Mouse (Mus musculus) heart, embryonic 13.5 days (tissue): Measurements from ENCODE around the gene Ubl5. TPM values are rescaled to one million over a fixed set of nuclear protein-coding genes. Genes with fewer than 3 reads are reported as not detected.
"Not testable (repeated sequence)": the region's sequence is repeated elsewhere in the genome, so short reads cannot be mapped to it uniquely, and the experiment has no call there.

ENCODE experiments used
- ATAC-seq: fragments of 200-750 bp; cut with Nextera tagmentation; 2 replicates; pipeline ENCODE4 v1.8.0; 2017; ENCODE audit warnings: moderate TSS enrichment; ENCODE audit not compliant: insufficient number of reproducible peaks, low FRiP score, low TSS enrichment; ENCODE audit errors: extremely low read depth
- H3K27ac ChIP-seq: fragments of 300-500 bp; sonication (generic); replicated peaks from 2 replicates; pipeline ENCODE4 v1.5.1; 2015; ENCODE audit warnings: moderate library complexity, mild to moderate bottlenecking, inconsistent platforms
- H3K27me3 ChIP-seq: fragments of 300-500 bp; sonication (generic); replicated peaks from 2 replicates; pipeline ENCODE4 v1.6.1; 2015; ENCODE audit warnings: mild to moderate bottlenecking, inconsistent platforms
- H3K36me3 ChIP-seq: fragments of 300-500 bp; sonication (generic); 2 replicates; pipeline ENCODE4 v1.6.1; 2015; ENCODE audit warnings: mild to moderate bottlenecking, inconsistent platforms
- H3K4me1 ChIP-seq: fragments of 300-500 bp; sonication (generic); 2 replicates; pipeline ENCODE4 v1.6.1; 2015; ENCODE audit warnings: inconsistent platforms
- H3K4me2 ChIP-seq: fragments of 300-500 bp; sonication (generic); 2 replicates; pipeline ENCODE4 v1.6.1; 2015; ENCODE audit warnings: inconsistent platforms, mild to moderate bottlenecking, moderate library complexity
- H3K4me3 ChIP-seq: fragments of 300-500 bp; sonication (generic); 2 replicates; pipeline ENCODE4 v1.5.1; 2015; ENCODE audit warnings: moderate library complexity, mild to moderate bottlenecking, inconsistent platforms
- H3K9ac ChIP-seq: fragments of 300-500 bp; sonication (generic); 2 replicates; pipeline ENCODE4 v1.6.1; 2015; ENCODE audit warnings: inconsistent platforms, mild to moderate bottlenecking, moderate library complexity
- H3K9me3 ChIP-seq: fragments of 300-500 bp; sonication (generic); 2 replicates; pipeline ENCODE4 v1.6.1; 2016; ENCODE audit warnings: inconsistent platforms
- WGBS: fragments of 180-500 bp; shearing (Covaris S2); methylation state at CpG from one replicate; pipeline ENCODE4 v1.1.7; 2015; ENCODE audit warnings: mixed read lengths; 5-methylcytosine and 5-hydroxymethylcytosine counted together
- polyA plus RNA-seq: library from polyadenylated mRNA; unstranded; fragments of >200 nt; fragmentation: Nextera tagmentation; extraction: Ambion mirVana; gene quantifications from 2 replicates; pipeline ENCODE4 v1.2.1, GENCODE M21; 2015

Ubl5 gene
- 327 and 367 TPM in 2 replicates for polyA plus RNA-seq

GRCm38 (mm10) chr9:20642101-20642895 is at the start of gene Ubl5:
Ubl5 (plus strand) TSS chr9:20642878.
- Histone ChIP-seq H3K27ac (peak within 1 kb of the TSS; percentile 97), H3K9me3 (no peaks in the 10 kb centered on the region), H3K4me2 (peak within 1 kb of the TSS; percentile 100), H3K4me3 (peak within 1 kb of the TSS; percentile 95), H3K4me1 (peaks cover 41% of the 10 kb centered on the region), H3K36me3 (peaks cover 39% of the 10 kb centered on the region), H3K9ac (peak within 1 kb of the TSS; percentile 98), H3K27me3 (no peaks in the 10 kb centered on the region)
- under 1% methylated on average over 51 of the region's 51 CpGs for WGBS
- ATAC-seq = peak; percentile 79

- H3K4me1 ChIP-seq = no peaks in the 10 kb centered on the region
- no peak overlapping the region for H3K4me3 ChIP-seq
- no peak overlapping the region for H3K9ac ChIP-seq
- no peak overlapping the region for H3K4me2 ChIP-seq
- ATAC-seq = no peak
- no peaks in the 10 kb centered on the region for H3K9me3 ChIP-seq
- H3K27ac ChIP-seq = no peak overlapping the region
- H3K36me3 ChIP-seq = peaks cover 18% of the 10 kb centered on the region
- 68% methylated on average over 6 of the region's 6 CpGs for WGBS
- no peaks in the 10 kb centered on the region for H3K27me3 ChIP-seq
Measured at GRCm38 (mm10) chr9:20601270-20601669, 41.4 kb upstream of the Ubl5 start.

- H3K27me3 ChIP-seq = no peaks in the 10 kb centered on the region
- no peak overlapping the region for H3K4me3 ChIP-seq
- ATAC-seq = no peak
- H3K9ac ChIP-seq = peak overlapping the region; percentile 92
- peak overlapping the region; percentile 90 for H3K4me2 ChIP-seq
- H3K9me3 ChIP-seq = 0 out of 2 replicates have a peak, but pooled peaks cover 4% of the 10 kb centered on the region
- H3K27ac ChIP-seq = no peak overlapping the region
- peaks cover 6% of the 10 kb centered on the region for H3K4me1 ChIP-seq
- peaks cover 15% of the 10 kb centered on the region for H3K36me3 ChIP-seq
- WGBS = 79% methylated on average over 1 of the region's 1 CpGs
Measured at GRCm38 (mm10) chr9:20606269-20606668, 36.4 kb upstream of the Ubl5 start.

GRCm38 (mm10) chr9:20607100-20607974 is 35.3 kb upstream of the Ubl5 start:
- H3K27ac ChIP-seq = peak overlapping the region; percentile 97
- peak overlapping the region; percentile 83 for H3K4me3 ChIP-seq
- H3K27me3 ChIP-seq = no peaks in the 10 kb centered on the region
- peak overlapping the region; percentile 92 for H3K9ac ChIP-seq
- peaks cover 6% of the 10 kb centered on the region for H3K4me1 ChIP-seq
- H3K36me3 ChIP-seq = peaks cover 12% of the 10 kb centered on the region
- WGBS = 1% methylated on average over 57 of the region's 57 CpGs
- H3K9me3 ChIP-seq = 0 out of 2 replicates have a peak, but pooled peaks cover 4% of the 10 kb centered on the region
- peak; percentile 67 for ATAC-seq
- peak overlapping the region; percentile 90 for H3K4me2 ChIP-seq

- no peak overlapping the region for H3K4me3 ChIP-seq
- no peak for ATAC-seq
- H3K9me3 ChIP-seq = 0 out of 2 replicates have a peak, but pooled peaks cover 4% of the 10 kb centered on the region
- H3K4me1 ChIP-seq = peaks cover 6% of the 10 kb centered on the region
- H3K4me2 ChIP-seq = no peak overlapping the region
- H3K27ac ChIP-seq = no peak overlapping the region
- H3K36me3 ChIP-seq = peaks cover 12% of the 10 kb centered on the region
- H3K27me3 ChIP-seq = no peaks in the 10 kb centered on the region
- 84% methylated on average over 5 of the region's 5 CpGs for WGBS
- H3K9ac ChIP-seq = no peak overlapping the region
Measured at GRCm38 (mm10) chr9:20609831-20610464, 32.7 kb upstream of the Ubl5 start.

- Histone ChIP-seq H3K4me1 (peaks cover 2% of the 10 kb centered on the region; the same call in 1 of the 2 replicates), H3K36me3 (peaks cover 18% of the 10 kb centered on the region), H3K27me3 (no peaks in the 10 kb centered on the region), H3K27ac (no peak overlapping the region), H3K9ac (no peak overlapping the region), H3K9me3 (0 out of 2 replicates have a peak, but pooled peaks cover 4% of the 10 kb centered on the region), H3K4me3 (no peak overlapping the region), H3K4me2 (no peak overlapping the region)
- WGBS = 73% methylated on average over 5 of the region's 5 CpGs
- ATAC-seq = no peak
Measured at GRCm38 (mm10) chr9:20611976-20612375, 30.7 kb upstream of the Ubl5 start.

GRCm38 (mm10) chr9:20616685-20617084 is 26.0 kb upstream of the Ubl5 start:
- ATAC-seq = no peak
- no peaks in the 10 kb centered on the region for H3K27me3 ChIP-seq
- H3K4me3 ChIP-seq = no peak overlapping the region
- H3K27ac ChIP-seq = no peak overlapping the region
- WGBS = 82% methylated on average over 2 of the region's 2 CpGs
- H3K36me3 ChIP-seq = peaks cover 19% of the 10 kb centered on the region
- no peaks in the 10 kb centered on the region for H3K4me1 ChIP-seq
- H3K4me2 ChIP-seq = no peak overlapping the region
- no peaks in the 10 kb centered on the region for H3K9me3 ChIP-seq
- no peak overlapping the region for H3K9ac ChIP-seq

- WGBS = 89% methylated on average over 2 of the region's 2 CpGs
- Histone ChIP-seq H3K4me3 (no peak overlapping the region), H3K36me3 (peaks cover 17% of the 10 kb centered on the region), H3K9ac (no peak overlapping the region), H3K4me1 (no peaks in the 10 kb centered on the region), H3K9me3 (no peaks in the 10 kb centered on the region), H3K27ac (no peak overlapping the region), H3K27me3 (no peaks in the 10 kb centered on the region), H3K4me2 (no peak overlapping the region)
- ATAC-seq = no peak
Measured at GRCm38 (mm10) chr9:20631332-20631731, 11.3 kb upstream of the Ubl5 start.

GRCm38 (mm10) chr9:20635676-20636075 is 7.0 kb upstream of the Ubl5 start:
- 89% methylated on average over 8 of the region's 8 CpGs for WGBS
- peaks cover 12% of the 10 kb centered on the region for H3K4me1 ChIP-seq

GRCm38 (mm10) chr9:20636256-20636655 is 6.4 kb upstream of the Ubl5 start:
- peaks cover 18% of the 10 kb centered on the region for H3K4me1 ChIP-seq
- no peak overlapping the region for H3K9ac ChIP-seq
- 76% methylated on average over 3 of the region's 3 CpGs for WGBS
- peaks cover 41% of the 10 kb centered on the region for H3K36me3 ChIP-seq
- no peak overlapping the region for H3K4me3 ChIP-seq
- H3K4me2 ChIP-seq = no peak overlapping the region
- H3K9me3 ChIP-seq = no peaks in the 10 kb centered on the region
- ATAC-seq = no peak
- no peaks in the 10 kb centered on the region for H3K27me3 ChIP-seq
- H3K27ac ChIP-seq = no peak overlapping the region

More at GRCm38 (mm10) chr9:20635676-20636075, 7.0 kb upstream of the Ubl5 start:
- not testable (repeated sequence) for H3K9ac ChIP-seq, H3K9me3 ChIP-seq, ATAC-seq, H3K4me2 ChIP-seq, H3K27me3 ChIP-seq, H3K27ac ChIP-seq, H3K4me3 ChIP-seq
- H3K36me3 ChIP-seq = peaks cover 38% of the 10 kb centered on the region

GRCm38 (mm10) chr9:20636790-20637189 is 5.9 kb upstream of the Ubl5 start:
- ATAC-seq = no peak
- H3K27ac ChIP-seq = no peak overlapping the region
- 75% methylated on average over 2 of the region's 2 CpGs for WGBS

More at GRCm38 (mm10) chr9:20636790-20637189, 5.9 kb upstream of the Ubl5 start:
- Histone ChIP-seq H3K4me3 (no peak overlapping the region), H3K27me3 (no peaks in the 10 kb centered on the region), H3K9ac (no peak overlapping the region), H3K36me3 (peaks cover 40% of the 10 kb centered on the region), H3K9me3 (no peaks in the 10 kb centered on the region), H3K4me1 (peaks cover 22% of the 10 kb centered on the region), H3K4me2 (no peak overlapping the region)
